Mouse (Mus musculus) frontal cortex, adult (tissue): ENCODE data around the gene Mns1.
A peak's percentile ranks its signal among the peaks of the same experiment; 100 is the strongest.
"Not testable (repeated sequence)": the region's sequence is repeated elsewhere in the genome, so short reads cannot be mapped to it uniquely, and the experiment has no call there.

Source experiments
- ATAC-seq: cut with Nextera tagmentation; 2 replicates; pipeline ENCODE4 v1.9.2; 2017; ENCODE audit warnings: mild to moderate bottlenecking, moderate library complexity, mixed read lengths; ENCODE audit not compliant: low TSS enrichment

The Mns1 gene

DNA sequence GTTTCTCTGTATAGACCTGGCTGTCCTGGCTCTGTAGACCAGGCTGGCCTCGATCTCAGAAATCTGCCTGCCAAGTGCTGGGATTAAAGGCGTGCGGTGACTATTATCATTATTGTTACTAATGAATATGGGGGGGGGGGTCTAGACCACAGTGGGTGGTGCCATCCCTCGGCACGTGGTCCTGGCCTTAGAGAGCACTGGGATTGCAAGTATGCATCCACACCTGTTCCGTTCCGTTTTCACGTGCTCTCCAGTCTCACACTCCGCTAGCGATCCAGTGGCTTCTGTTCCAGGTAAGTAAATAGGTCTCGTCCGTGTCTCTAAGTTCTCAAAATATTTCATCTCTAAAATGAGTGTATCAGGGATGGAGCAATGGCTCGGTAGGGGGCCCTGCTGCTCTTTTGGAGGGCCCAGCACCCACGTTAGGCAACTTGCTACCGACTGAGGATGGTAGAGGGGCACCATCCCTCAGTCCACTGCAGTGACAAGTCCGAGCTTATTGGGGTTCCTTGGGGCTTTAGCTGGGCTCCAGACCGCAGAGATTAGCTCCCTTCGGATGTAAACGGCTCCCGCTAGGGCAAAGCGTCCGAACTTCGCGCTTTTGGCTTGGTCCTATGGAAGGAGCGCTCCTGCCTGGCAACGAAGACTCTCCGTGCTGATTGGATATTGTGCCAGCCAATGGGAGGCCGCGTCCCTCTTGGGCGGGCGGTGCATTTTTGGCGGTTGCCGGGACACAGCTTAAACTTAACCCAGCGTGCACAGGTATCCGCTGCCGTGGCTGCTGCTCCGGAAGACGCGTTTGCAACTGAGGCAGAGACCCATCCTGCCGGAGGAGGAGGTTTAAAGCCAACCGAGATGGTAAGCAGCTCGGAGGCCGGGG lies at the start of gene Mns1:
Gene Mns1, plus strand, starts transcription at position 190 of the 880 bp plus-strand sequence.
- ATAC-seq: peak; percentile 100

DNA sequence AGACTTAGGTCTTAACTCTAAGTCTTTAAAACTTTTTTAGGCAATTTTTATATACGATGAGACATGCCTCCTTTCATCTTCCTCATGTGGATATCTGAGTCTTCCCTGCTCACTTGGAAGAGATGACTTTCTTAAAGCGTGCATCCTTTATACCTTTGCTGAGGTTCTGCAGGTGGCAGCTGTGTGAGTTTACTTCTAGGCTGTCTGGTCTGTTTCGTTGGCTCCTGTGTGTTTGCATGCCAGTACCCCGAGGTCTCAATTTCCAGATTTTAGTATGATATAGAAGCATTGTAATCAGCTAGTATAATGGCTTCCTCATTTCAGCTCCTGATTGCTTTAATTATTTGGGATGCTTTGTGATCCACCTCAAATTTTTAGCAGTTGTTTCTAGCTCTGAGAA lies 48.9 kb upstream of the Mns1 start:
- ATAC-seq: no peak

DNA sequence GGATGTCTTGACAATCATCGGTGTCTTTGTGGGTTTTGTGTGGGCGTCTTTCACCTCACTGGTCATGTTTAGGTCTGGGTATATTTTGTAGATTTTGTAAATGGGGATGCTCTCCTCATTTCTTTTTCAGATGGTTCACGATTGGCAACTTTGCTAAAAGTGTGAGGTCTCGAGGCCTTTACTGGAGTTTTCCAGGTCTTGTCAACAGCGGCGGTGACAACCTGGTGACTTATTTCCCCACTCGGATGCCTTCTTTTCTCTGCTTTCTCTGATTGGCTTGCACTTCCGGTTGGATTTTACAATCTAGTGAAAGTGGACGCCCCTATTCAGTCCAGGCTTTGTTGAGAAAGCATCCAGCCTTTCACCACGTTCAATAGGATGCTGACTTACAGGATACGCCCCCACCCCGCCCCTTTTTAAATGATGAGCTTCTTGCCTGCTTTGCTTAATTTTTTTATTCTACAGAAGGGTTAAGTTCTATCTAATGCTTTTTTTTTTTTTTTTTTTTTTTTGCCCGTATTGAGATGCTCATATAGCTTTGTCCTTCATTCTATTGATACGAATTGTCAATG lies 48.3 kb upstream of the Mns1 start:
- no peak for ATAC-seq

DNA sequence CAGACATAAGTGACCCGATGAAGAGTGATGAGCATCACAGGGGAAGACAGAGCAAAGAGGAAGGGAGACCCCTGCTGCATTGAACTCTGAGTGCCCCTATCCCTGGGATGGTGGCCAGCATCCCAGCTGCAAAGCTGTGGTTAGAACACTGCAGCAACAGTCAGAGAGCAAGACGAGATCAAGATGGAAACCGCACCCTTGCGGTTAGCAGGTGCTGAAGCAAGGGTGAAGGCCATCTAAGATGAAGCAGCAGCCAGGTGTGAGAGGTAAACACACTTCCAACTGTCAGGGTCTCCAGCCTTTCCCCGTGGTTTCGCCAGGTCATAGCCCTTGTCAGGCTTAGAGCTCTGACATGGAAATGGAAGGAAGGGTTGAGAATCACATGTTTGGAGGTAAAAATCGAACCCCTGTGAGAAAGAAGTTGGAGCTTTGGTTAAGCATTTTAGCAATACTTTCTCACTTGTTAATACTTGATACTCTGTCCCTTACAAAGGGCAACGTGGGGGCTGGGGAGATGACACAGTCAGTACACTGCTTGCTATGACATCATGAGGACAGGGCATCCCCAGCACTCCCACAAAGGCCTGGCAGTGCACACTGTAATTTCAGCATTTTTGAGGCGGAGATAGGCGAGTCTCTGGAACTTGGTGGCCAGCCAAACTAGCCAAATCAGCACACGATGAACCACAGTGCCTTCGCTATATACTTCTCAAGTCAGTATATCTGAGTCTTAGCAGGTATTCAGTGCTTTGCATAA lies 47.3 kb upstream of the Mns1 start:
- ATAC-seq: no peak

DNA sequence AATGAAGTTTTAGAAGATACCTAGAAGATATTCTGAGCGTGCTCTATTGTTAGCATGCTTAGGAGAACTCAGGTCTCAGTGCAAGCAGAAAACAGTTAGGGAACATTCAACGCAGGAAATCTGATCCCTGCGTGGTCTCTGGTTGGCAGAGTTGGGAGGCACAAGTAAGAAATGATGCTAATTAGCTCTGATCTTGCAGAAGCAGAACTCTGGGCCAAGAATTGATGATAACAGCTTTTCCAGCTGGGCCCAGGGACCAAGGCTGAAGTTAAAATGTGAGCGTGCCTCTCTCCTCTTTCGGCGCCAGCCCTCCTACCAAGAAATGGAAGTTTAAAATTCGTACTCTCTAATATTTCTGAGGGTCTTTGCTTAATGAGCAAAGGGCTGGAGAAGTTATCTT lies 45.1 kb upstream of the Mns1 start:
- ATAC-seq: no peak

DNA sequence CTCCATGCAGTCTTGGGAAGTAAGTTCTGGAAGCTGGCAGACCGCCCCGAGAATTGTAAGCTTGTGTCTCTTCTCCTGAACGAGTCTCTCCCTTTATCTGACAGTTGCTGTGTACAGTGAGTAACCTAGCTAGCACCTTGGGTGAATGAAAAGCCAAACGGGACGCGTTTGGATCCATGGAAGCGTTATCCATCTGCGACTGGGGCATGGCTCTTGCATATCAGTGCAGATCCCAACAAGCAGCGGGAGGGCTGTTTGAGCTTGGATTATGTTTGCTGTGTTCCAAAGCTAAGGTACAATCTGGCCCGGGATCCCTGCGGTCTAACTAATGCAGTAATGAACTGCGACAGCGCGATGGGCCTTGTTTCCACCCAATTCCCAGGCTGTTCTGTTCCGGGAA lies 44.6 kb upstream of the Mns1 start:
- no peak for ATAC-seq

DNA sequence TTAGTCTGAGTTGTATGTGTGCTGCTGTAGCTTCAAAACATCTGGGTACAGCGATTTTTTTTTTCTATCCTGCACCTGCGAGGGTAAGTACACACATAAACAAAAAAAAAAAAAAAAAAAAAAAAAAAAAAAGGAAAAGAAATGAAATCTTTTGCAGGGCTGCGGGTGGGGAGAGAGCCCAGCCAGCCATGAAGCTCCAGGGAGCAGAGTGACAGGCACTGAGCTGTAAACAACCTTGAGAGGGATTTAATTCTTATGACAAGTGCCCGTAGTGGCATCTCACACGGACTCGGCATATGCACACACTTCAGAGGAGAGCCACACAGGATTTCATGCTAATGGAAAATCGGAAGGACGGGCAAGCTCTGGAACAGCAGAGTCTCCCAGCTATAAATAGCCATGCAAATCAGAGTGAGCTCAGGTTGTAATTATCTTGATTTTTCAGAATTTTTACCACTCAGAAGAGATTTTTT lies 43.9 kb upstream of the Mns1 start:
- ATAC-seq: peak; percentile 47; the same call in 1 of the 2 replicates

DNA sequence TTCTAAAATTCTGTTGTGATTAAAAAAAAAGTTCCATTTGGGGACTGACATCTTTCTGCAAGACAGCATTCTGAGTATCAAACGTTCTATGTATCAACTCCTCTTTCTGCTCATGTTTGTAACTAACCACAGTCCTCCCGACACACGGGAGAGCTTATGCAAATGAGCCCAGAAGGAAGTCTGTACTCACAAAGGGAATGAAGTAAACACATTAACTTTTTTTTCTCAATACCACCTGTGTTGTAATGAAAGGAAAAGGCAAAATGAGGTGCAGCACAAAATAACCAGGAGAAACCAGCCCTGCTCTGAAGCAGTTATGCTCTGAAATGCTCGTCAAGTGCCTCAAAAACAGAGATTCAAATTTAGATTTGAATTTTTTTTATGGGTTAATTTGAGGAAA lies 37.7 kb upstream of the Mns1 start:
- ATAC-seq: peak; percentile 67

DNA sequence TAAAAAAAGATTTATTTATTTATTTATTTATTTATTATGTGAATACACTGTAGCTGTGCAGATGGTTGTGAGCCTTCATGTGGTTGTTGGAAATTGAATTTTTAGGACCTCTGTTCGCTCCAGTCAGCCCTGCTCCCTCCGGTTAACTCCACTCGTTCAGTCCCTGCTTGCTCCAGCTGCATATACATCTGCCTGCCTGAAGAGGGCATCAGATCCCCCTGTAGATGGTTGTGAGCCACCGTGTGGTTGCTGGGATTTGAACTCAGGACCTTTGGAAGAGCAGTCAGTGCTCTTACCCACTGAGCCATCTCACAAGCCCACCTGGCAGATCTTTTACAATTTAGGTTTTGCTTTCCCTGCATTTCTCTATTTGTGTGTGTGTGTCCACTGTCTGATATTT lies 36.0 kb upstream of the Mns1 start:
- ATAC-seq: not testable (repeated sequence)

DNA sequence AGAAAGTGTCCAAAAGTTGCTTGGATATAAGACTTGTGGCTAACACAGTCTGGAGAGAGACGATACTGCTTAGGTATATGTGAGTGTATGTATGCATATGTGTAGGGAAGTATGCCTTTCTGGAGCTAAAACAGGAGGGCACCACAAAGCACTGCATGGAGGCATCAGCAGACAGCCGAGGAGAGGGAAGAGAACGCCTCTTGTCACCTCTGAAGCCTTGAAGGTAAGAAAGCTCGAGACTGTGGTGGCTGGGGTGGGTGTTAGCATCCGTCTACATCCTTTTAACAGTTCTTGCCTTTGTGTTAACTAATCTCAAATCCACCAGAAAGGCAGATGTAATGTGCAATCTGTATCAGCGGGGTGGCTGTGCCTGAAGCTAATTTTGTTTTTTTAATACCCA lies 34.4 kb upstream of the Mns1 start:
- ATAC-seq: no peak

DNA sequence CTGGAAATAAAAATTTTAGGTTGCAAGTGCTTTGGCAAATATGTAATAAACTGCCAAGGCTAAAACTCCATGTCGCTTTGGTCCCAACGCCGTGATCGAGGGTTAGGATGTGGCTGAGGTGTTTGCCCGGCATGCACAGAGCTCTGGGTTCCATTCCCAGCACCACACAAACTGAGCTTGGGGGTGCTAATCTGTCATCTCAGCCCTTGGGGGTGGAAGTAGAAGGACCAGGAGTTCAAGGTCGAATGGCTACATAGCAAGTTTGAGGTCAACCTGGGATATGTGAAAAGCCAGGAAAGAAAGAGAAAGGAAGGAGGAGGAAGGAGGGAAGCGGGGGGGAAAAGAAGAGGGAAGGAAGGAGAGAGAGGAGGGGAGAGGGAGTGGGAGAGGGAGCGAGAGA lies 33.4 kb upstream of the Mns1 start:
- no peak for ATAC-seq

DNA sequence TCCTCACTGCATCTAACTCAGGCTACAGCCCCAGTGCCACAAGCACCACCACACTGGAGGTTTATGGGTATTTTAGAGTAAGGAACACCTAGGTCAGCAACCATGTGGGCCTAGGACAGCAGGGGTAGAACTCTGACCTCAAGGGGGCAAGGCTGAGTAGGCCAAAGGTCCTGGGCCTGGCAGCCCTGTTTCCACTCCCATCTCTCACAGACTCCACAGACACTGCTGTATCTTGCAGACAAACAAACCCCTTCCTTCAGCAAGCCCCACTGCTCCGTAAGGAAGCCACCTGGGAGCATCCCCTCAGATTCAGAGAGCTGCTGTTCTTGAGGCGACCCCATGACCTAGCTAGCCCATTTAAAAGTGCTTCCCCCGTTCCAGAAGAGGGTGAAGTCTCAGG lies 32.9 kb upstream of the Mns1 start:
- ATAC-seq: no peak

DNA sequence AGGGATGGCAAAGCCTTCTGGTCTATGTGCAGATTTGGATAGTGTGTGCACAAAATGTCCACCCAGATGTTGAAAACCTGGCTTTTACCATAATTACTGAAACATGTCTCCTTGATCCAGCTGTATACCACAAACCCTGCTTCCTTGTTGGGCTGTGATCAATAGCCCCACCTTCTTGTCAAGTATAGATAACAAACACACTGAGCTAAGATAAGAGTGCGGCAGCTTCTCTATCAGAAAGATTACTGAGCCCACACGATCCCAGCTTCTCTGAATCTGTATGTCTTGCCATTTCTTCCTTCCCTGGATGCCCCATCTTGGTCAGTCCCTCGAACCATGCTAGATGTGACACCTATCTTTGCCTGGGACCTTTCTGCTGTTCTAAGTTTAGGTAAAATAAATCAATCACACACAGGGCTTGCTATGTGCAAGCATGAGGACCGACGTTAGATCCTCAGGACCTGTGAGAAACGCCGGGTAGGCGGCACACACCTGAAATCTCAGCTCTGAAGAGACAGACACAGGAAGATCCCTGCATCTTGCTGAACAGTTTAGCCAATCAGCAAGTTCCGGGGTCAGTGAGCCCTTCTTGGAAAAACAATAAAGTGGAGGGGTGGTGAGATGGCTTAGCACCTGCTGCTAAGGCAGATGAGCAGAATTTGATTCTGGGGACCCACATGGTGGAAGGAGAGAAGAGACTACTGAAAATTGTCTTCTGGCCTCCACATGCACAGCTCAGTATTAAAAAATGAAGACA lies 31.8 kb upstream of the Mns1 start:
- ATAC-seq: no peak

DNA sequence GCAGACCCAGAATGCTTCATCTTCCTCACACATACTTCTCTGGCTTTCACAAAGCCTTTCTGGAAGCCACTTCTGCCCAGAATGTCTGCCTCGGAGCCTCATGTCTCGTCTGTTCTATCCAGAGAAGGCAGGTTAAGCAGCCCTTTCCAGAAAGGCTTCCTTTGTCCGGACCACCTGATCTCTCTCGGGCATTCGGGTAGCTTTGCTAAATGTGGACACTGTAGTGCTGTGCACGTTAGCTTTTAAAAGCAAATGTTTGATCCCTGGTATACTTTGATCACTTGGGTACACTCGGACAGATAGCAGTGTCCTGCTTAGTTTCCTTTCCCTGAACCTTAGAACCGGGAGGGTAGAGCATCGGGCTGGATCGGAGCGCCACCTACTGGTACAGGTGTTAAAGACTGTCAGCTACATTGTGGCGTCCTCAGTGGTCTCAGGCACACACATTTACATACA lies 29.7 kb upstream of the Mns1 start:
- peak; percentile 98 for ATAC-seq

DNA sequence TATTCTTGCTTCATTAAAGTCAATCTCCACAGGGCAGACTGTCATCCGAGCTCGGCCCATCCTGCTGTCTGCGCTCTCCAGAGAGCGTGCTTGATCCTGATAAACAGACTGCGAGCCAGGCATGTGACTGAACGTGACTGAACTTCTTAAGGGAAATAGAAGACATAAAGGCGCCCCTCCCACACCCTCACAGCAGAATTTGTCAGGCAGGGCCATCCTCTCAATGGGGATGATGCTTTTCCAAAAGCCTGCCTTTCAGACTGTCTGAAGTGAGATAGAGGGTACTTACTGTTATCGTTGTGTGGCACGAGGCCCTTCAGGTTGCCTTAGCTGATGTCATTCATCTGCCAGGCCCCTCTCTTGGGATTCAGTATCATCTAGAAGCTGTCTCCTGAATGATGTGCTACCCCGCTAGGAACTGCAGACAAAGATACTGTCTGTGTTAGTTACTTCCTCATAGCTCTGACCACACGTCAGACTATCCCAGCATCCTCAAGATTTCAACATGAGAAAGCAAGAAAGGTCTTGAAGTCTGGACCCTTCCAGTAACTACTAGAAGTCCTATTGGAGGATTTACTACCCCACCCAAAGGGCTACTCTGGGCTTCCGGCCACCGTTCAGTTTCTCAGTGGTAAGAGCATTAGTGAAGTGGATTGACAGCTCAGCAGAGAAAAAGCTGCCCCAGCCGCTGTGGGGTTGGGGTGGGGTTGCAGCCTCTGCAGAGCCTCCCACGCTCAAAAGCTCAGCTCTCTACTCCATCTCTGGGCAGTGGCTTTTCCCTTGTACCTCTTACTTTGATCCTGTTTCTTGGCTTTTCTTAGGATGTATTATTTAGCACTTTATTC lies 28.2 kb upstream of the Mns1 start:
- no peak for ATAC-seq

DNA sequence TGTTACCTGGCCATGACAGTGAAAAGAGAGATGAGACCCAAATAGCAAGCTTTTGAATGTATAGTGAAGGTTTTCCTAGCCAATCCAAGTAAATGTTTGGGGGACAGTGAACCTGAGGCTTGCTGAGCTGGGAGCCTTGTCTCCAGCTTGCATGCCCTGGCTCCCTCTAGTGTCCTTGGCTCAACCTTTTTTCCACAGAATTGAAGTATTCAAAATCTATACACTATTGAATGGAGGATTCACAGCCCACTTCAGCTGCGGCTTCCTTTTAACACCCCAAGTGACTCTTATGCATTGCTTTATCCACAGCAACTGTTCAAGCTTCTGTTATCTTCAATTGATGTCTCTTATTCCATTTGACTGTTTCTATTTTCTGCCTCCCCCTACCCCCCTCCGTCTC lies 26.1 kb upstream of the Mns1 start:
- ATAC-seq: 0 out of 2 replicates have a peak, but pooled peaks have one; percentile 38

DNA sequence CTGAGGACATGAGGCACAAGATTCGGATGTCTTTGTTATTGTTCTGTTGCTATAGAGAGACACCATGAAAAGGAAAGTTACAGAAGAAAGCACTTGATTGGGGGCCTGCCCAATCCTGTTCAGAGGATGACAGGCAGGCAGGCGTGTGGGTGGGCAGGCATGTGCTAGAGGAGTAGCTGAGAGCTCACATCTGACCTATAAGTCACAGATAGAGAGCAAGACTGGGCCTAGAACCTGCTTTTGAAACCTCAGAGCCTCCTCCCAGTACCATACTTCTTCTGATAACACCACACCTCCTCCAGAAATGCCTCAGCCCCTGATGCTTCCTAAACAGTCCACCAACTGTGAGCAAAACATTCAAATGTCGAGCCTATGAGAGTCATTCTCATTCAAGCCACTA lies 19.4 kb upstream of the Mns1 start:
- no peak for ATAC-seq

DNA sequence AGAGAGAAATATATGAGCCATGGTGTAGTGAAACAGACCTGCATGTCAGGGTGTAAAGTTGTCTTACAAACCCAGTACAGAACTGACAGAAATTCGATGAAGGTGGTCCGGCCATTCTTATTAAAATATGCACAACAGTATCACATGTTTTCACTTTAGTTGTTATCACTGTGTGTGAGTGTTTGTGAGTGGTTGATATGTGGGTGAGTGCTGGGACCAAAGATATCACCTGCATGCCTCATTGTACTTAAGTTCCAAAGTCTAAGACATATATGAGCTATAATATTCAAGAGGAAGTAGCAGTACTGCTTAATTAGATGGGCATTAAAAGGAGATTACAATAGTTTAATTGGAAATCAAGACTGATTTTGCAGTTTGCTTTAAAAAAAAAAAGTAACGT lies 17.3 kb upstream of the Mns1 start:
- no peak for ATAC-seq

DNA sequence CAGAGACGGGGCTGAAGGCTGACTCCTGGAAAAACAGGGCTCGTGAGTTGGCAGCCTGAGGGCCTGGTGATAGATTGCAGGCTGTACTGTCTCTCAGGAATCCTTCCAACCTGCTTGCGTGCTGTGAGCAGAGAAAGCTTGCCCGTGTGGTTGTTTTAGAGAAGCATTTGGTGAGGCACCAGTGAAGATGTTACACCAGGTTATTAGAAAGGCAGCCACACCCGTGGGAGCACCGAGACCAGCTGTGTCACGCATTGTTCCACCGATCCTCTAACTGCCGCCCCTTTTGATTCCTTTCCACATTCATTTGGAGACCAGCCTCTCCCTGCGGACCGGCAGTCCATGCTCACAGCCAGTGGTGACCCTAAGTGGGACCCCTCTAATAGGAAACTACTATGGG lies 15.5 kb upstream of the Mns1 start:
- no peak for ATAC-seq

DNA sequence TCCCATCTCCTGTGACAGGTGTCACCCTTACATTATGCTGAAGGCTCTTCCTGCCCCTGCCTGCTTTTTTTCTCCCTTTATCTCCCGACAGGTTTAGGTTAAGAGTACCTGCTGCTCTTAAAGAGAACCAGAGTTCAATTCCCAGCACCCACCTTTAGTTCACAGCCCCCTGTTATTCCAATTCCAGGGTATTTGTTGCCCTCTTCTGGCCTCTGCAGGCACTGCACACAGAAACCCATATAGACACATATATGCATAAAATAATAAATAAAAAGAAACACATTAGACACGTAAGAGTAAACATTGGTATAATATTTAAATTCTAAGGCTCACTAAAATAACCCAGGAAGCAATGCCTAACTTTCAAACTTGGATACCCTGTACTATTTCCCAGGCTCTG lies 15.1 kb upstream of the Mns1 start:
- no peak for ATAC-seq

DNA sequence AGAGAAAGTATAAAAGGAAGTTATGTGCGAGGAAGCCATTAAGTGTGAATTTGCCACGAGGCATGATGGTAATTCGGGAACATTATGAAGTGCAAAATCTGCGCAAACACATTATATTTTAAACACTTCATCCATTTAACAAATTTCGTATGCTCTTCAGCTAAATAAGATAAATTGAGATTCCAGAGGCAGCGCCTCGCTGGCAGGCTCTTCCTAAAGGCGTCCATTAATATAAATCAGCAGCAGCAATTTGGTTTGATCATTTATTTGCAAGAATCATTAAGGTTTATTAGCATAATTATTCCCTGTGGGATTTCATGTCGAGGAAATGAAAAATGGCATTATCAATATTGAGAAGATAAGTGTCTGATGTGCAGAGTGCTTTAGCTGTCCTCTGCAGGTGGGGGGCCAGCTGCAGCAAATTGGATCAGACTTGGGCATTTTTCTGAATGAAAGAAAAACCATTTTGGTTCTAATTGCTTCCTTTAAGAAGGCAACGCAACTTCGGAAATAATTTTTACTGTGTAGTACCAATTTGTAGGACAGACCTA lies 12.4 kb upstream of the Mns1 start:
- no peak for ATAC-seq
